Mouse (Mus musculus) liver, embryonic 11.5 days (tissue): Measurements from ENCODE around the gene Gpr4. TPM values are rescaled to one million over a fixed set of nuclear protein-coding genes. Genes with fewer than 3 reads are reported as not detected.

Source experiments
- ATAC-seq: fragments of 200-750 bp; cut with Nextera tagmentation; replicated peaks from 2 replicates; pipeline ENCODE4 v1.8.0; 2017; ENCODE audit warnings: moderate number of reproducible peaks, mild to moderate bottlenecking, moderate TSS enrichment, moderate library complexity; ENCODE audit not compliant: low FRiP score
- DNase-seq: peaks from one replicate; pipeline ENCODE4 v3.0.0-alpha.2; 2017; ENCODE audit warnings: low spot score
- H3K27ac ChIP-seq: fragments of 300-500 bp; sonication (generic); 2 replicates; pipeline ENCODE4 v1.5.1; 2014; ENCODE audit warnings: mild to moderate bottlenecking, low read depth, low read length, control low read depth
- H3K27me3 ChIP-seq: fragments of 300-500 bp; sonication (generic); replicated peaks from 2 replicates; pipeline ENCODE4 v1.6.1; 2014; ENCODE audit warnings: low read length, mixed read lengths; ENCODE audit not compliant: control insufficient read depth, insufficient read depth
- H3K36me3 ChIP-seq: fragments of 300-500 bp; sonication (generic); 2 replicates; pipeline ENCODE4 v1.6.1; 2014; ENCODE audit warnings: mild to moderate bottlenecking, low read length, moderate library complexity, mixed read lengths; ENCODE audit not compliant: control insufficient read depth, insufficient read depth
- H3K4me1 ChIP-seq: fragments of 300-500 bp; sonication (generic); replicated peaks from 2 replicates; pipeline ENCODE4 v1.6.1; 2014; ENCODE audit warnings: low read length, mixed read lengths; ENCODE audit not compliant: control insufficient read depth, insufficient read depth
- H3K4me2 ChIP-seq: fragments of 300-500 bp; sonication (generic); 2 replicates; pipeline ENCODE4 v1.6.1; 2014; ENCODE audit warnings: mild to moderate bottlenecking, control low read depth, moderate library complexity
- H3K4me3 ChIP-seq: fragments of 300-500 bp; sonication (generic); 2 replicates; pipeline ENCODE4 v1.5.1; 2014; ENCODE audit warnings: low read depth, low read length, control low read depth
- H3K9ac ChIP-seq: fragments of 300-500 bp; sonication (generic); 2 replicates; pipeline ENCODE4 v1.6.1; 2014; ENCODE audit warnings: low read depth, low read length, control low read depth
- H3K9me3 ChIP-seq: fragments of 300-500 bp; sonication (generic); 2 replicates; pipeline ENCODE4 v1.6.1; 2016; ENCODE audit warnings: low read length, inconsistent platforms, mixed read lengths; ENCODE audit not compliant: control insufficient read depth
- WGBS: fragments of 180-500 bp; shearing (Covaris S2); extraction: QIAGEN DNeasy Blood & Tissue Kit; methylation state at CpG from one replicate; pipeline ENCODE4 v1.1.7; 2014; 5-methylcytosine and 5-hydroxymethylcytosine counted together
- polyA plus RNA-seq: library from polyadenylated mRNA; unstranded; fragments of >200 nt; fragmentation: Nextera tagmentation; extraction: Ambion mirVana; gene quantifications from 2 replicates; pipeline ENCODE4 v1.2.1, GENCODE M21; 2014

Gene Gpr4
- polyA plus RNA-seq, 1 experiment from 2014 or later = 1.9 TPM

DNA sequence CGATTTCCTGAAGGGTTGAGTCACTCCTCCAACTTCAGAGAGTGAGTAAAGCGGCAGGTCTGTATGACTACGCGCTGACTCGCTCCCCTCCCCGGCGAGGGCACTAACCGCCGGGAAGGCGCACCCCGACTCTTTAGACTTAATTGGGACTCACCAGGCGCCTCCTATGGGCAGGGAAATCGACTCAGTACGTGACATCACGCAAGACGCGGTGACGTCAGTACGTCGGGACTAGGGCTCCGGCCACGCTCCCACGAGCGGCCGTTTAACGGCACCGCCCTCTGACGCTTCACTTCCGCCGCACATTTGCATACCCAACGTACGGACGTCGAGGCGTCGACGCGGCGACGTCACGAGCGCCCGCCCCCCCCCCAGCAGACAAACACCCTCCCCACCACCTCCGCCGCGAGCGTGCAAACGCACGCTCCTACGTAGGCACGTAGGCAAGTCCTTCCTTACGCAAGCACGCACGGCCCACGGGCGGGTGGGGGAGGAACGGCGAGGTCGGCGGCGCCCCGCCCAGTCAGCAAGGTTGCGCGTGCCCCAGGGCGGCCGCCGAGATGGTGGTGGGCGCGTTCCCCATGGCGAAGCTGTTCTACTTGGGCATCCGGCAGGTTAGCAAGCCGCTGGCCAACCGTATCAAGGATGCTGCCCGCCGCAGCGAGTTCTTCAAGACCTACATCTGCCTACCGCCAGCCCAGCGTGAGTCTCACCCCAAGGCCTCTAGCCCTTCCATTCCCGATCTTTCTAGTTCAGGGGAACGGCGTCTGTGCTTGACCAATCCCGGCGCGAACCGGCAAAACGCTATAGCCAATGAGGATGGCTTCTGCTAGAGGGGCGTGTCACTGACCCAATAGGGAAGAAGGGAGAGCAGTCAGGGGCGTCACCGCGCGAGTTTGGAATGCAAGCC lies 15.8 kb downstream of the Gpr4 start, which contains the start of gene Opa3:
Opa3 (plus strand) TSS at position 452 of the 910 bp plus-strand sequence.
- Histone ChIP-seq H3K4me3 (peak within 1 kb of the TSS; percentile 72), H3K9ac (peak within 1 kb of the TSS; percentile 85), H3K4me2 (peak within 1 kb of the TSS; percentile 87), H3K27me3 (no peaks in the 10 kb centered on the region), H3K4me1 (peaks cover 28% of the 10 kb centered on the region), H3K27ac (peak within 1 kb of the TSS; percentile 98), H3K36me3 (0 out of 2 replicates have a peak, but pooled peaks cover 3% of the 10 kb centered on the region), H3K9me3 (no peaks in the 10 kb centered on the region)
- DNase-seq = peak; percentile 99
- WGBS = under 1% methylated on average over 91 of the region's 91 CpGs
- ATAC-seq = peak; percentile 87

DNA sequence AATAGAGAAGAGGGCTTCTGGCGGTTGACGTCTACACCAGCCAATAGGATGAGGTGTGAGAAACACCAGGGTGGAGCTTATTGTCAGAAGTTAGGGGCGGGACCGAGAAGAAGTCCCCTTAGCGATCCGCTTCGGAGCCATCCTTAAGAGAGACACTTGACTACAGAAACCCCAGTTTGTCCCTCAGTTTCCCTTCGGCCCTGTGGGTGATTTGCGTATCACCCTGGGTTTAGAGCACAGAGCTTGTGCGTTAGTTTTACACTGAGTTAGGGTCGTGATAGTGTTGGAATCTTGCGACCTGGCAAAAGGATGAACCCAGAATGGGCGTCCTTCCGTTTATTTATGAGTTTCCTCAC lies 16.4 kb downstream of the Gpr4 start:
- Histone ChIP-seq H3K4me2 (peak overlapping the region; percentile 87), H3K9me3 (no peaks in the 10 kb centered on the region), H3K27me3 (no peaks in the 10 kb centered on the region), H3K9ac (peak overlapping the region; percentile 71), H3K27ac (peak overlapping the region; percentile 63), H3K36me3 (peaks cover 3% of the 10 kb centered on the region; the same call in 1 of the 2 replicates), H3K4me3 (peak overlapping the region; percentile 72), H3K4me1 (peaks cover 27% of the 10 kb centered on the region)
- under 1% methylated on average over 14 of the region's 14 CpGs for WGBS
- no peak for ATAC-seq
- DNase-seq = no peak

DNA sequence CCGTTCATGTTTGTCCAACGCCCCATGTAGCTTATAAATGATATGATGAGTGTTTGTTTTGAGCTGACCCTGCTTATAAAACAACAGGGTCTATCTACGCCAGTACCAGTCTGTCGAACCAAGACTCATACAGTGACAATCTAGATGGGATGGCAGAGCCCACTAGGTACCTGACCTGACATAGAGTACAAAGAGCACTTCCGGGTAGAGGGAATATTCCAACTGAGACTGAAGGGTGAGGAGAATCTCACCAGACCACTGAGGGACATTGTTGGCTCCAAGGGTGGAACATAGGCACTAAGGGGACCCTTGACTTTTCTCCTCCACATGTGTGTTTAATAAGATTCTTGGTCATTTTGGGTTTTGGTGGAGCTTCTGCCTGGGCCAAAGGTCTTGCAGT lies 17.1 kb downstream of the Gpr4 start:
- Histone ChIP-seq H3K9ac (peak overlapping the region; percentile 71), H3K4me2 (peak overlapping the region; percentile 87), H3K4me3 (peak overlapping the region; percentile 72), H3K36me3 (peaks cover 3% of the 10 kb centered on the region), H3K27me3 (no peaks in the 10 kb centered on the region), H3K27ac (peak overlapping the region; percentile 63), H3K4me1 (peaks cover 23% of the 10 kb centered on the region), H3K9me3 (no peaks in the 10 kb centered on the region)
- WGBS = 43% methylated on average over 5 of the region's 5 CpGs
- DNase-seq (no peak), ATAC-seq (no peak)

DNA sequence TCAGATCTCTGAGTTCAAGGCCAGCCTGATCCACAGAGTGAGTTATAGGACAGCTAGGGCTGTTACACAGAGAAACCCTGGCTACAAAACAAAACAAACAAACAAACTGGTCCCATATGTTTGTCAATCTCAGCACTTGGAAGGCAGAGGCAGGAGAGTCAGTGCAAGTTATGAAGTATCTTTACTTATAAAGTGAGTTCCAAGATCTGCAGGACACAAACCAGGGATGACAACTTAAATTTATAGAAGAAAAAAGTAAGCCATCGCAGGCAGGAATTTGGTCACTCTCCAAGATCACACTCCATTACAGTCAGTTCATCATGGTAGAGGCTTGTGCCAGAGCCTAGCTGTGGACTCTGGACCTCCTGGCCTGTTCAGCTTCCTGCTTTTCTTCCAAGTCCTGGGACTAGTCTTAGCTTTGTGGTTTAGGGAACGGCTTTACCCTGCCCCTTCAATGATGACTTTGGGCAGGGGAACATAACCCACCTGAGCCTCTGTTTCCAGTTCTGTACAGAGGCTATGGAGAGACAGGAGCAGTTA lies 17.8 kb downstream of the Gpr4 start:
- peaks cover 3% of the 10 kb centered on the region for H3K36me3 ChIP-seq
- H3K27me3 ChIP-seq = no peaks in the 10 kb centered on the region
- no peak overlapping the region for H3K27ac ChIP-seq
- peak overlapping the region; percentile 87 for H3K4me2 ChIP-seq
- DNase-seq = no peak
- no peak overlapping the region; the same call in 1 of the 2 replicates for H3K9ac ChIP-seq
- H3K9me3 ChIP-seq = no peaks in the 10 kb centered on the region
- WGBS = 87% methylated on average over 2 of the region's 2 CpGs
- peaks cover 25% of the 10 kb centered on the region for H3K4me1 ChIP-seq
- H3K4me3 ChIP-seq = peak overlapping the region; percentile 72
- no peak for ATAC-seq

DNA sequence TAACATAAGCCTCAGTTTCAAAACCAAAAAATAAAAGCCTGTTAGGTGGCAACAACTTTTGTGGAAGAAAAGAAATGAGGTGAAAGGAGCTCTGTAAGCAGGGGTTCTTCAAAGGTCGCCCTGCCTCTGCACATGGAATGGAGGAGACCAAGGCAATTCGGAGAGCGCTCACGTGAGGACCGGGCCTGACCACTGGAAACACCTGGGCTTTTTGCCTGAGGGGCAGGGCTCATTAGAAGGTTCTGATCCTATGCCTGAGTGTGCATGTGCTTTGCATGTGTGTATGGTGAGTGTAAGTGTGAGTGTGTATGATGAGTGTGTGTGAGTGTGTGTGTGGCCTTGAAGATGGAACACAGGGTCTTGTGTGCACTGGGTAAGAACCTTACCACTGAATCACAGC lies 18.6 kb downstream of the Gpr4 start:
- no peak overlapping the region for H3K9ac ChIP-seq

DNA sequence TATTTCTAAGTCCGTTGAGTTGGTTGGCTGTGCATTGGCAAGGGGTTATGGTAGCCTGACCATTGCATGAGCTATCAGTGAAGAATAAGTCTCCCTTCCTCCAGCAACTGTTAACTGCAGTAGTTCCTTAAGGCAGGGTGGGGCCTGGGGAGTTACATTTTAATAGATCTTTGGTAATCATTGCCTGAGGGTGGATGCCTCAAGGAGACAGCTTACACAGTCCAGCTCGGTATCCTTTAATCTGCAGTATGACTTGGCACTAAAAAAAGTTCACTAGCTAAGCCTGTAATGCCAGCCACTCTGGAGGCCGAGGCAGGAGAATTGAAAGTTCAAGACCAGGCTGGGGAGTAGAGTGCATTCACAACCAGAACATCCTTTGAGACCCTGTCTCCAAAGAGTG lies 19.5 kb downstream of the Gpr4 start:
- Histone ChIP-seq H3K4me3 (no peak overlapping the region), H3K9me3 (no peaks in the 10 kb centered on the region), H3K27me3 (no peaks in the 10 kb centered on the region), H3K9ac (no peak overlapping the region), H3K4me2 (no peak overlapping the region), H3K36me3 (peaks cover 3% of the 10 kb centered on the region), H3K4me1 (peaks cover 29% of the 10 kb centered on the region), H3K27ac (no peak overlapping the region)
- no peak for DNase-seq
- 82% methylated on average over 3 of the region's 3 CpGs for WGBS
- no peak for ATAC-seq

More for the DNA sequence above, 18.6 kb downstream of the Gpr4 start:
- DNase-seq (no peak), ATAC-seq (no peak)
- Histone ChIP-seq H3K4me2 (no peak overlapping the region), H3K27me3 (no peaks in the 10 kb centered on the region), H3K9me3 (no peaks in the 10 kb centered on the region), H3K4me3 (no peak overlapping the region), H3K4me1 (peaks cover 25% of the 10 kb centered on the region), H3K36me3 (peaks cover 3% of the 10 kb centered on the region), H3K27ac (no peak overlapping the region)
- WGBS = 94% methylated on average over 5 of the region's 5 CpGs

DNA sequence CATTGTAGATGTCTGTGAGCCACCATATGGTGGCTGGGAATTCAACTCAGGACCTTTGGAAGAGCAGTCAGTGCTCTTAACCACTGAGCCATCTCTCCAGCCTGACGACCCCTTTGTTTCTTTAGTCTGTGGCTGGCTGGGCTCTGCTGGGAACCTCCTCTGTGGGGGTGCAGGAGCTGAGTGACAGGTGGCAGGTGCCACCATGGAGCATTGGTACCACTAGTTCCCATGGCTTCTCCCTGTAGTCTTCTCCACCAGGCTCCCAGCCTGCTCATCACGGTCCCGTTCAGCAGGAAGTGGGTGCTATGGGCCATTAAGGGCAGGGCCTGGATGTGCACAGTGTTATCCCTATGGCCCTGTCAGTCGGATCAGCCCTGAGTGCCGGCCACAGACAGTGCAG lies 22.3 kb downstream of the Gpr4 start:
- 70% methylated on average over 5 of the region's 5 CpGs for WGBS
- peaks cover 40% of the 10 kb centered on the region for H3K4me1 ChIP-seq
- H3K9ac ChIP-seq = no peak overlapping the region

DNA sequence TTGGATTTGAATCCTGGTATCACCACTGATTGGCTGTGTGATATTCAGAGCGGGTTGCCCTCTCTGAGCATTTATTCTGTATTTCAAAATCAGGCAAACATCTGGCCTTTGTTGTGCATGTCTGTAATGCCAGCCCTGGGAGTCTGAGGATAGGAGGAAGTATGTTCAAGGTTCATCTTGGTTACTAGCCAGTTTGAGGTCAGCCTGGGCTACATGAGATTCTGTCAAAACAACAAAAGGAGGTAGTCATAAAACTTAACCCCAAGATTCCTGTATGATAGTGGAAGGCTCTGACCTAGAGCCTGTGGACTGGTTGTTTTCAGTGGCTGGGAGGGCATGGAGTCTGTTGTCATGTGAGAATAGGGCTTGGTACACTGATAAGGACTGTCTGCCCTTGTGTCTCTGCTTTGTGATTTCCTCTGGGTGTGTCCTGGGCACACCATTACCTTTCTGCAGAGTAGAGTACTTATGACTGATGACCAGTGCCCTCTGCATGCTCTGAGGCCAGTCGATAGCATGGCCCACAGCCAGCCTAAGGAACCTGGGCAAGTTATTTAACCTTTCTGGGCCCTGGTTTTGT lies 22.8 kb downstream of the Gpr4 start:
- H3K9ac ChIP-seq = no peak overlapping the region
- no peak overlapping the region for H3K27ac ChIP-seq
- H3K4me1 ChIP-seq = peaks cover 40% of the 10 kb centered on the region
- no peaks in the 10 kb centered on the region for H3K27me3 ChIP-seq
- DNase-seq (no peak), ATAC-seq (no peak)
- H3K36me3 ChIP-seq = peaks cover 3% of the 10 kb centered on the region
- 76% methylated on average over 2 of the region's 2 CpGs for WGBS
- H3K9me3 ChIP-seq = no peaks in the 10 kb centered on the region
- no peak overlapping the region for H3K4me2 ChIP-seq
- no peak overlapping the region for H3K4me3 ChIP-seq

More for the DNA sequence above, 22.3 kb downstream of the Gpr4 start:
- Histone ChIP-seq H3K4me3 (no peak overlapping the region), H3K9me3 (no peaks in the 10 kb centered on the region), H3K4me2 (no peak overlapping the region), H3K36me3 (peaks cover 3% of the 10 kb centered on the region), H3K27ac (no peak overlapping the region), H3K27me3 (no peaks in the 10 kb centered on the region)
- DNase-seq (no peak), ATAC-seq (no peak)
